Mouse (Mus musculus) C3H10T1/2 (cell line): ENCODE data around the gene Apex1. TPM values are rescaled to one million over a fixed set of nuclear protein-coding genes. Genes with fewer than 3 reads are reported as not detected.

ENCODE experiments used
- polyA plus RNA-seq, 2 experiments: library from polyadenylated mRNA; unstranded; fragments of >200 nt; fragmentation: generic; extraction: Trizol; gene quantifications; one replicate each; pipeline ENCODE4 v1.2.1; 2012; ENCODE audit warnings: missing spikeins in 2 of 2

Apex1 gene
- 100 to 1,000 TPM in 1 of 2 experiments, 10 to 100 TPM in 1; 65.4 to 178 TPM for polyA plus RNA-seq

DNA sequence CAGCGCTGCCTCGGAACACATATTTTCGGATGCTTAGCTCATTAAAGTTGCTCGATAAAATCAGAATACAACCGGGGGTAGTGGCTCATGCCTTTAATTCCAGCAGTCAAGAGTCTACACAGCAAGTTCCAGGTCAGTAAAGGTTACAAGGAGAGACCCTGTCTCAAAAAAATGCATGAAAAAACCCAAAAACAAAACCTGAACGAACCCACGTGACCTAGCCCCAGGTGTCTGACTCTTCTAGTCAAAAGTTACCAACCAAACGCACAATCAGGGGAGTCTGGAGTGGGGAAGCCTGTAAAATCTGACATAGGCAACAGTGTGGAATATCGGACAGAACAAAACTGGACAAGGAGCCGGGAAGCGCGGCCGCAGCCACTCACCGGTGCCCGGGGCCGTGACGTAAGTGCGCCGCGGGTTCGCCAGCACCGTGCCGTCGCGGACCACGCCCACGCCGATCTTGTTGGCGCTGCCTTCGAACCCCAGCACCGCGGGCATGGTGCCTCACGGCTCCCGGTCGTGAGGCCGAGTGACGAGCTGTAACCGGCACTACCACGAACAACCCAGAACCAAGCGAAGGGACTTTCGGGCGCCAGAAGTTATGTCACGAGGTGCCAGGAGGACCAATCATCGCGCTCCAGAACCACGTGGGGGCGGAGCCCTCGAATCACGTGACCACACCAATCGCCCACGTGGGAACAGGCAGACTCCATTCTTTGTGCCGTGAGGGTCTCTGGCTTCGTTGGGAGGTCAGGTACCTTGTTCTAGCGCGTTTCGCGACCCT, at the start of gene Apex1, which contains the start of gene Osgep:
Apex1 (plus strand) TSS at position 688 of the 784 bp plus-strand sequence.
Osgep (minus strand) TSS at position 613 of the 784 bp plus-strand sequence.

DNA sequence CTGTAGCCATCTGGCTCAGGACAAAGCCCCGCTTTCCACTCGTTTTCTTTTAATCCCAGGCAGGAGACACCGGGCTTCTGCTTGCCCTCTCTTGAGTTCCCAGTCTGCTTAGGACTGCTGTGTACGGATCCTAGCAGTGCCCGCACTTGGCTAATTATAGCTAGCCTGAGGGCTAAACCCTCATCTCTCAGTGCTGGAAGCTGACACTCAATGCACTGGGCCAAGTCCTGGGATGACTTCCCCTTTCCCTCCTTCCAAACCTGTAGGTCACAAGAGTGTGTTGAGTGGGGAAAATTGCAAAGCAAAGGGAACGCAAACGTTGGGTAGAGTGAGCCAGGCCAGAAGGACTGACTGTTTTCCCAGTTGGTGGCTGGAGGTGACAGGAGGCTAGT, 27.4 kb upstream of the Apex1 start, which contains the start of gene Klhl33:
Klhl33 (minus strand) TSS at position 134 of the 392 bp plus-strand sequence.

DNA sequence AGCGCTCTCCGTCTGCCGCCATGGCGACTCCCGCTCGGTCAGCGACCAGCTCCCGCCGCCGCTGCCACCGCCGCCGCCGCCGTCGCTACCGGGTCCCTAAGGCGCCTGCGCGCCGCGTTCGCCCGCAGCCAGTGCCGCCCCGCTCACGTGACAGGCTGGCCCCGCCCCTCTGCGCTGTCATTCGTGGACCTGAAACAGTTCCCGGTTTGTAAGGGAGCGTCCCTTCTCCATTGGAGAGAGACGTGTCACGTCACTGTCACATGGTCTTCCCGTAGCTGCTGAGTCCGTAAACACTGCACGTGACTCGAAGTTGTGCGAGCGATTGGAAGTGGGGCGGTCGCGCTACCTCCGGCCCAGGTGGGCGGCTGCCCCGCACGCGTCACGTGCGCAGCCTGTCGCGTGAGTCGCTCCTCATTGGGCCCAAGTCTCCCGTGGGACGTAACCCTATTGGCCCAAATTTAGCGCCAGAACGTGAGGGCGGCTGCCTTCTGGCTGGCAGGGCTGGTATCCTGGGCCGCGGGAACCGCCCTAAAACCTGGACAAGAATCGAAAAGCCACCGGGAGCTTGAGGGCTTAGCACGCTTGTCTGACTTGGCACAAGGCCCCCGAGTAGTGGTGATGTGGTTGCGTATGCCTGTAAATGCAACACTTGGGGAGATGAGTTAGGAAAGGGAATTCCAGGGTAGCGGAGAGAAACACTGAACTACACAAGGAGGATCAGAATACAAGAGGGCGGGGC, 6.2 kb downstream of the Apex1 start, which contains the start of the genes Pip4p1 and Pnp:
Pip4p1 (minus strand) TSS at position 103 of the 739 bp plus-strand sequence.
Pnp (plus strand) TSS at position 329 of the 739 bp plus-strand sequence.

DNA sequence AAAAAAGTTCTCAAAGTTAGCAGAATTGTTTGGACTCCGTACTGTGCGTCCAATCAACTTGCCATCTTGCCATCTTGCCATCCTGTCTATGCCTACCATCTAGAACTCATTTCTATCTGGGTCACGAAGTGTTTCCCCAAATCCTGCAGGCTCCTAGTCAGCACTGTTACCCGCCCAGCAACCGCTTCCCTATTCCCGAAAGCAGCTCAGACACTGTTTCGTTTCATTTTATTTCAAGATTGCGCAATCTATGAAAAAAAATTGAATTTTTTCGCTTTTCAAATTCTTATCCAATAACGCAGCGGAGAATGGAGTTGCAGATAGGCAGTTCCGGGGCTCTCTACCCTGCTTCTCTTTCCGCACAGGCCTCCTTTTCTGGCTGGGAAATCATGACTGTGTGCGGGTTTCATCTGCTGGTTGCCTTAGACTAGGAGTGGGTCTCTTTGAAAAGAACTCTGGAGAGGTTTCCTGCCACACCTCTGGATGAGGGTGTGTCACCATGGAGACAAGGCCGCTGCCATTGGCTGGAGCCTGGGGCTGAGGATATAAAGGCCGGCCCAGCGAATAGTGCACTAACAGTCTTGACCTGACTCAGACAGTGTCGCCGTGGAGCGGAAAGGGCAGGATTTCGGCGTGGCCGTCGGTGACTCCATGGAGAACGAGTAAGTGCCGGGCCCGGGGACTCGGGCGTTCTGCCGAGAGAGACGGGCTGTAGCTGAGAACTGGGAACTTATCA, 19.3 kb downstream of the Apex1 start, which contains the start of gene Gm49342:
Gm49342 (plus strand) TSS at position 586 of the 736 bp plus-strand sequence.

DNA sequence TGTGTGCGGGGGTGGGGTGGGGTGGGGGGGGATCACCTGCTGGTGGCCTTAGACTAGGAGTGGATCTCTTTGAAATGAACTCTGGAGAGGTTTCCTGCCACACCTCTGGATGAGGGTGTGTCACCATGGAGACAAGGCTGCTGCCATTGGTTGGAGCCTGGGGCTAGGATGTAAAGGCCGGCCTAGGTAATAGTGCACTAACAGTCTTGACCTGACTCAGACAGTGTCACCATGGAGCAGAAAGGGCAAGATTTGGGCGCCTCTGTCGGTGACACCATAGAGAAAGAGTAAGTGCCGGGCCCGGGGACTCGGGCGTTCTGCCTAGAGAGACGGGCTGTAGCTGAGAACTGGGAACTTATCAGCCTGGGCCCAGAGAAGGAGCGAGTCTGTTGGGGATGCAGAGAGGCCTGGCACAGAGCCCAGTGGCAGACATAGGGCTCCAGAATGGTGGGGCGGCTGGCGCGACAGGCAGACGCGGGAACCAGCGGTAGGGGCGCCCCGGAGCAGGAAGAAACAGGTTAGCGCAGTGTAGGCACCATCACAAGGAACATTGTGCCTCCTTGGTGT, 31.3 kb downstream of the Apex1 start, which contains the start of gene Pnp2:
Pnp2 (plus strand) TSS at position 51 of the 567 bp plus-strand sequence.

Other genes starting within 250 kb of the Apex1 start
- gene Olfr747, start 231.8 kb upstream of the Apex1 start, polyA plus RNA-seq = not detected
- not detected for gene Olfr748, start 217.6 kb upstream of the Apex1 start, polyA plus RNA-seq
- not detected for gene Olfr749, start 179.9 kb upstream of the Apex1 start, polyA plus RNA-seq
- 10 to 100 TPM in 1 of 2 experiments, 1 to 10 TPM in 1; 4.6 to 27.5 TPM for gene Ttc5, start 139.4 kb upstream of the Apex1 start, polyA plus RNA-seq
- not detected for gene Ccnb1ip1, start 117.2 kb upstream of the Apex1 start, polyA plus RNA-seq
- 10 to 100 TPM in 1 of 2 experiments, 1 to 10 TPM in 1; 2.8 to 16.9 TPM for gene Parp2, start 117.1 kb upstream of the Apex1 start, polyA plus RNA-seq
- 10 to 100 TPM; 12.0 to 25.0 TPM for gene Tep1, start 54.4 kb upstream of the Apex1 start, polyA plus RNA-seq
- under 1 TPM; 0.01 to 0.52 TPM for gene Klhl33, start 27.5 kb upstream of the Apex1 start, polyA plus RNA-seq
- gene Osgep, start 75 bp upstream of the Apex1 start, polyA plus RNA-seq = 10 to 100 TPM; 34.1 to 57.0 TPM
- 10 to 100 TPM; 35.4 to 55.3 TPM for gene Pip4p1, start 5.9 kb downstream of the Apex1 start, polyA plus RNA-seq
- gene Pnp, start 6.1 kb downstream of the Apex1 start, polyA plus RNA-seq = 10 to 100 TPM; 21.1 to 92.2 TPM
- 10 to 100 TPM in 1 of 2 experiments, 1 to 10 TPM in 1; 9.5 to 31.7 TPM for gene Gm49342, start 19.5 kb downstream of the Apex1 start, polyA plus RNA-seq
- gene Pnp2, start 31.0 kb downstream of the Apex1 start, polyA plus RNA-seq = under 1 TPM; 0.19 to 0.86 TPM
- gene Rnase10, start 82.8 kb downstream of the Apex1 start, polyA plus RNA-seq = 1 to 10 TPM in 1 of 2 experiments, under 1 TPM in 1; 0.11 to 4.8 TPM
- not detected for gene Rnase9, start 116.9 kb downstream of the Apex1 start, polyA plus RNA-seq
- not detected for gene Rnase11, start 125.2 kb downstream of the Apex1 start, polyA plus RNA-seq
- gene Rnase12, start 132.7 kb downstream of the Apex1 start, polyA plus RNA-seq = not detected
- not detected for gene Olfr750, start 149.5 kb downstream of the Apex1 start, polyA plus RNA-seq
- 10 to 100 TPM in 1 of 2 experiments, under 1 TPM in 1; 0.44 to 20.1 TPM for gene Rnase4, start 166.1 kb downstream of the Apex1 start, polyA plus RNA-seq
- 1 to 10 TPM in 1 of 2 experiments, under 1 TPM in 1; 0.88 to 1.8 TPM for gene Ang, start 166.2 kb downstream of the Apex1 start, polyA plus RNA-seq
- gene Eddm3b, start 189.5 kb downstream of the Apex1 start, polyA plus RNA-seq = not detected
- gene Rnase6, start 198.9 kb downstream of the Apex1 start, polyA plus RNA-seq = under 1 TPM in 1 of 2 experiments, not detected in 1; 0.04 TPM
- under 1 TPM in 1 of 2 experiments, not detected in 1; 0.06 TPM for gene Rnase1, start 221.8 kb downstream of the Apex1 start, polyA plus RNA-seq
- not detected for gene Rnase2b, start 237.3 kb downstream of the Apex1 start, polyA plus RNA-seq